Mouse (Mus musculus) left cerebral cortex, postnatal 14 days (tissue): ENCODE measurements around the gene Ccl2. TPM values are rescaled to one million over a fixed set of nuclear protein-coding genes. Genes with fewer than 3 reads are reported as not detected.

ENCODE experiments used
- DNase-seq, 2 experiments: peaks; one replicate each; pipeline ENCODE4 v3.0.0; 2021 to 2022; ENCODE audit warnings: low spot score in 2 of 2, mixed read lengths in 1 of 2
- intact Hi-C: fragments of 180-260 bp; cut with DNase I; formaldehyde crosslinking; loops from one replicate; pipeline ENCODE4 v1.15.1; 2025
- total RNA-seq, 2 experiments: library from RNA; stranded (reverse); gene quantifications; 2 replicates each; pipeline ENCODE4 v1.2.3; 2021

Ccl2 gene
- total RNA-seq, 2 experiments from 2014 or later = not detected

- intact Hi-C loops = no loop called here
- DNase-seq = no peak
These were observed 3.2 kb upstream of the Ccl2 start for GRCm38 (mm10) chr11:82032136-82032535.

- peak in 1 of 2 experiments; percentile 14 for DNase-seq
- intact Hi-C loops = no loop called here
These were observed 2.6 kb upstream of the Ccl2 start for GRCm38 (mm10) chr11:82032678-82033344.

- intact Hi-C loops = no loop called here
- no peak for DNase-seq
These were observed 925 bp upstream of the Ccl2 start for GRCm38 (mm10) chr11:82034446-82034845.

GRCm38 (mm10) chr11:82035857-82036256, 486 bp downstream of the Ccl2 start:
- intact Hi-C loops = loop anchor here (5.0 kb wide), 1 partner anchor 39 kb away; no protein-coding TSS in a partner anchor
- no peak for DNase-seq

GRCm38 (mm10) chr11:82038535-82038934, 3.2 kb downstream of the Ccl2 start, which contains the start of gene Gm17268:
Gm17268 (minus strand) TSS chr11:82038562.
- DNase-seq = no peak
- intact Hi-C loops = loop anchor here (5.0 kb wide), 1 partner anchor 41 kb away; no protein-coding TSS in a partner anchor

- DNase-seq = no peak
- intact Hi-C loops = loop anchor here (5.0 kb wide), 1 partner anchor 42 kb away; no protein-coding TSS in a partner anchor
These were observed 3.8 kb downstream of the Ccl2 start for GRCm38 (mm10) chr11:82039132-82039660.

- DNase-seq = peak in 1 of 2 experiments; percentile 9
- intact Hi-C loops = no loop called here
These were observed 6.3 kb downstream of the Ccl2 start for GRCm38 (mm10) chr11:82041671-82042080.

- intact Hi-C loops = loop anchor here (5.0 kb wide), 1 partner anchor 132 kb away; no protein-coding TSS in a partner anchor
- peak; percentile 11 to 29 for DNase-seq
These were observed 10.1 kb downstream of the Ccl2 start, which contains the start of gene Ccl7 for GRCm38 (mm10) chr11:82045471-82045870. Ccl7 (plus strand) TSS chr11:82045712.

- intact Hi-C loops = loop anchor here (5.0 kb wide), 1 partner anchor 129 kb away; no protein-coding TSS in a partner anchor
- peak; percentile 36 to 48 for DNase-seq
These were observed 12.5 kb downstream of the Ccl2 start for GRCm38 (mm10) chr11:82047746-82048415.

GRCm38 (mm10) chr11:82053849-82054248, 18.5 kb downstream of the Ccl2 start:
- intact Hi-C loops = no loop called here

GRCm38 (mm10) chr11:82057646-82058045, 22.3 kb downstream of the Ccl2 start, which contains the start of gene Ccl11:
Ccl11 (plus strand) TSS chr11:82057823.
- peak; percentile 42 to 68 for DNase-seq
- intact Hi-C loops = no loop called here

More at GRCm38 (mm10) chr11:82053849-82054248, 18.5 kb downstream of the Ccl2 start:
- no peak for DNase-seq

GRCm38 (mm10) chr11:82062226-82062625, 26.9 kb downstream of the Ccl2 start:
- DNase-seq = no peak
- intact Hi-C loops = no loop called here

GRCm38 (mm10) chr11:82063454-82063853, 28.1 kb downstream of the Ccl2 start:
- DNase-seq = no peak
- intact Hi-C loops = no loop called here

GRCm38 (mm10) chr11:82066953-82067571, 31.7 kb downstream of the Ccl2 start:
- intact Hi-C loops = no loop called here
- DNase-seq = no peak

- no peak for DNase-seq
- intact Hi-C loops = no loop called here
These were observed 35.7 kb downstream of the Ccl2 start for GRCm38 (mm10) chr11:82071076-82071475.

GRCm38 (mm10) chr11:82072374-82072773, 37.0 kb downstream of the Ccl2 start:
- intact Hi-C loops = no loop called here
- peak in 1 of 2 experiments; percentile 22 for DNase-seq

- intact Hi-C loops = no loop called here
- no peak for DNase-seq
These were observed 37.6 kb downstream of the Ccl2 start for GRCm38 (mm10) chr11:82072984-82073383.

- DNase-seq = no peak
- intact Hi-C loops = no loop called here
These were observed 38.3 kb downstream of the Ccl2 start for GRCm38 (mm10) chr11:82073686-82074085.

GRCm38 (mm10) chr11:82077031-82077430, 41.7 kb downstream of the Ccl2 start:
- DNase-seq = no peak
- intact Hi-C loops = no loop called here
